Mouse (Mus musculus) liver, adult 2 months (tissue): Measurements from ENCODE around the gene Racgap1. TPM values are rescaled to one million over a fixed set of nuclear protein-coding genes. Genes with fewer than 3 reads are reported as not detected.
A peak's percentile ranks its signal among the peaks of the same experiment; 100 is the strongest.

Source experiments
- DNase-seq: peaks from one replicate; pipeline ENCODE4 v3.0.0-alpha.2; 2011; ENCODE audit warnings: low read depth, low spot score; ENCODE audit errors: extremely low read depth
- H3K27ac ChIP-seq: fragments of 200-500 bp; replicated peaks from 2 replicates; pipeline ENCODE4 v1.5.1; 2012; ENCODE audit warnings: low read depth, mild to moderate bottlenecking, control low read depth, inconsistent platforms, low read length; ENCODE audit not compliant: insufficient read depth
- H3K27me3 ChIP-seq: fragments of 200-500 bp; 2 replicates; pipeline ENCODE4 v1.6.1; 2012; ENCODE audit warnings: mild to moderate bottlenecking, moderate library complexity, low read length, inconsistent platforms; ENCODE audit not compliant: control insufficient read depth, insufficient read depth
- H3K36me3 ChIP-seq: fragments of 200-500 bp; 2 replicates; pipeline ENCODE4 v1.6.1; 2012; ENCODE audit warnings: low read length, inconsistent platforms; ENCODE audit not compliant: control insufficient read depth, insufficient read depth
- H3K4me1 ChIP-seq: fragments of 200-500 bp; 2 replicates; pipeline ENCODE4 v1.6.1; 2011; ENCODE audit warnings: low read length; ENCODE audit not compliant: control insufficient read depth, insufficient read depth
- H3K4me3 ChIP-seq: fragments of 200-500 bp; 2 replicates; pipeline ENCODE4 v1.5.1; 2011; ENCODE audit warnings: low read depth, mild to moderate bottlenecking, control low read depth, low read length, moderate library complexity; ENCODE audit not compliant: insufficient read depth
- H3K79me2 ChIP-seq: fragments of 200-500 bp; 2 replicates; pipeline ENCODE4 v1.6.1; 2012; ENCODE audit warnings: inconsistent platforms, mild to moderate bottlenecking, low read length, moderate library complexity; ENCODE audit not compliant: control insufficient read depth, insufficient read depth
- H3K9ac ChIP-seq: fragments of 200-500 bp; 2 replicates; pipeline ENCODE4 v1.6.1; 2012; ENCODE audit warnings: low read depth, mild to moderate bottlenecking, control low read depth, inconsistent platforms, low read length
- CTCF ChIP-seq: fragments of 200-500 bp; IDR thresholded peaks from 2 replicates; pipeline ENCODE4 v1.5.1; 2011; ENCODE audit warnings: low read depth, low read length, control low read depth
- POLR2A ChIP-seq: fragments of 200-500 bp; IDR thresholded peaks from 2 replicates; pipeline ENCODE4 v1.6.1; 2011; ENCODE audit warnings: low read length, control low read depth; ENCODE audit not compliant: insufficient read depth; ENCODE audit errors: extremely low read depth
- WGBS: fragments of 180-500 bp; shearing (Covaris S2); methylation state at CpG from one replicate; pipeline ENCODE4 v1.1.7; 2018; 5-methylcytosine and 5-hydroxymethylcytosine counted together
- polyA plus RNA-seq: library from polyadenylated mRNA; depleted of rRNA; stranded (reverse); fragments of >200 nt; gene quantifications from 2 replicates; pipeline ENCODE4 v1.2.3, GENCODE M21; 2012
- total RNA-seq: library from RNA; depleted of rRNA; stranded (reverse); fragments of >200 nt; gene quantifications from 2 replicates; pipeline ENCODE4 v1.2.3, GENCODE M21; 2014

The Racgap1 gene
- total and polyA plus RNA-seq, 2 experiments = 0.32 to 0.92 TPM

- no peaks in the 10 kb centered on the region for H3K4me1 ChIP-seq
- H3K9ac ChIP-seq = no peak overlapping the region
- H3K4me3 ChIP-seq = no peak overlapping the region
- 0% methylated on average over 7 of the region's 7 CpGs for WGBS
- DNase-seq = peak; percentile 52
- no peaks in the 10 kb centered on the region for H3K79me2 ChIP-seq
- no peaks in the 10 kb centered on the region for H3K36me3 ChIP-seq
- TF ChIP-seq CTCF = peak; percentile 98
- TF ChIP-seq POLR2A = no peak
- H3K27me3 ChIP-seq = 0 out of 2 replicates have a peak, but pooled peaks cover 3% of the 10 kb centered on the region
- H3K27ac ChIP-seq = no peak overlapping the region
Observed at GRCm38 (mm10) chr15:99596056-99596687, 55.3 kb downstream of the Racgap1 start.

GRCm38 (mm10) chr15:99594951-99595350 is 56.5 kb downstream of the Racgap1 start:
- H3K4me3 ChIP-seq = no peak overlapping the region
- no peaks in the 10 kb centered on the region for H3K36me3 ChIP-seq
- WGBS = 78% methylated on average over 10 of the region's 10 CpGs
- no peaks in the 10 kb centered on the region for H3K79me2 ChIP-seq
- H3K4me1 ChIP-seq = no peaks in the 10 kb centered on the region
- no peak overlapping the region for H3K27ac ChIP-seq
- no peak for TF ChIP-seq POLR2A
- TF ChIP-seq CTCF = no peak
- no peak overlapping the region for H3K9ac ChIP-seq
- no peak for DNase-seq
- peaks cover 12% of the 10 kb centered on the region; the same call in 1 of the 2 replicates for H3K27me3 ChIP-seq

- H3K4me3 ChIP-seq = no peak overlapping the region
- H3K27me3 ChIP-seq = peaks cover 12% of the 10 kb centered on the region; the same call in 1 of the 2 replicates
- H3K79me2 ChIP-seq = no peaks in the 10 kb centered on the region
- TF ChIP-seq POLR2A = no peak
- no peak for TF ChIP-seq CTCF
- no peaks in the 10 kb centered on the region for H3K4me1 ChIP-seq
- no peak for DNase-seq
- WGBS = 90% methylated on average over 5 of the region's 5 CpGs
- H3K36me3 ChIP-seq = no peaks in the 10 kb centered on the region
- H3K27ac ChIP-seq = no peak overlapping the region
- H3K9ac ChIP-seq = no peak overlapping the region
Observed at GRCm38 (mm10) chr15:99592877-99593276, 58.6 kb downstream of the Racgap1 start.

- Histone ChIP-seq H3K36me3 (no peaks in the 10 kb centered on the region), H3K4me1 (no peaks in the 10 kb centered on the region), H3K9ac (no peak overlapping the region), H3K27ac (no peak overlapping the region), H3K27me3 (peaks cover 12% of the 10 kb centered on the region; the same call in 1 of the 2 replicates), H3K4me3 (no peak overlapping the region), H3K79me2 (no peaks in the 10 kb centered on the region)
- no peak for DNase-seq
- TF ChIP-seq POLR2A = no peak
- no peak for TF ChIP-seq CTCF
- WGBS = 68% methylated on average over 8 of the region's 8 CpGs
Observed at GRCm38 (mm10) chr15:99592177-99592576, 59.3 kb downstream of the Racgap1 start.

- no peak for DNase-seq
- Histone ChIP-seq H3K9ac (no peak within 1 kb of the TSS), H3K27me3 (peaks cover 12% of the 10 kb centered on the region; the same call in 1 of the 2 replicates), H3K79me2 (no peaks in the 10 kb centered on the region), H3K4me1 (no peaks in the 10 kb centered on the region), H3K36me3 (no peaks in the 10 kb centered on the region), H3K27ac (no peak within 1 kb of the TSS), H3K4me3 (peak within 1 kb of the TSS; percentile 17; the same call in 1 of the 2 replicates)
- TF ChIP-seq POLR2A (no peak), CTCF (no peak)
- 3% methylated on average over 79 of the region's 83 CpGs for WGBS
Observed at GRCm38 (mm10) chr15:99590429-99591084, 60.9 kb downstream of the Racgap1 start, which contains the start of gene Aqp5. Aqp5 (plus strand) TSS chr15:99590782.

GRCm38 (mm10) chr15:99589704-99590103 is 61.8 kb downstream of the Racgap1 start:
- Histone ChIP-seq H3K27ac (no peak overlapping the region), H3K4me1 (no peaks in the 10 kb centered on the region), H3K79me2 (no peaks in the 10 kb centered on the region), H3K27me3 (peaks cover 15% of the 10 kb centered on the region; the same call in 1 of the 2 replicates), H3K36me3 (no peaks in the 10 kb centered on the region), H3K4me3 (no peak overlapping the region), H3K9ac (no peak overlapping the region)
- no peak for TF ChIP-seq POLR2A
- no peak for TF ChIP-seq CTCF
- no peak for DNase-seq
- 29% methylated on average over 7 of the region's 7 CpGs for WGBS
